Mouse (Mus musculus) frontal cortex, adult 2 months (tissue): ENCODE data around the gene Igf1r. TPM values are rescaled to one million over a fixed set of nuclear protein-coding genes. Genes with fewer than 3 reads are reported as not detected.

Source experiments
- DNase-seq, 2 experiments: peaks; one replicate each; pipeline ENCODE4 v3.0.0; 2022; ENCODE audit warnings: low spot score in 1 of 2; ENCODE audit errors: extremely low spot score in 1 of 2
- polyA plus RNA-seq: library from polyadenylated mRNA; depleted of rRNA; stranded (reverse); fragments of >200 nt; gene quantifications from 2 replicates; pipeline ENCODE4 v1.2.3, GENCODE M21; 2012; rRNA removed

Gene Igf1r
- 23.0 and 24.4 TPM in 2 replicates for polyA plus RNA-seq

GRCm38 (mm10) chr7:67952777-67953700, at the start of gene Igf1r:
Igf1r (plus strand) TSS chr7:67952827.
- no peak for DNase-seq

DNA sequence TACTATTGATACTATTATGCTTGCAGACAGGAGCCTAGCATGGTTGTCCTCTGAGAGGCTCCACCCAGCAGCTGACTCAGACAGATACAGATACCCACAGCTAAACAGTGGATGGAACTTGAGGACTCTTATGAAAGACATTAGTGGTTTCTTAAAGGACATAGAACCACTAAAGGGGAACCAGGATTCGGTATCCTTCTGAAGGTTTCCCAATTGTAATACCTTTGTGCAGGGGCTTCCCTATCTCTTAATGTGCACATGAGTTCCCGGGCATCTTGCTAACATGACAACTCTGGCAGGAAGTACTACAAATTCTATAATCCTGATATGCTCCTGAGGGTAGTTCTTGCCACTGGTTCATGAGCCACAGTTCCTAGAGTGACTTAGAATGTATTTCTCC, 46.3 kb upstream of the Igf1r start:
- DNase-seq, result no peak

DNA sequence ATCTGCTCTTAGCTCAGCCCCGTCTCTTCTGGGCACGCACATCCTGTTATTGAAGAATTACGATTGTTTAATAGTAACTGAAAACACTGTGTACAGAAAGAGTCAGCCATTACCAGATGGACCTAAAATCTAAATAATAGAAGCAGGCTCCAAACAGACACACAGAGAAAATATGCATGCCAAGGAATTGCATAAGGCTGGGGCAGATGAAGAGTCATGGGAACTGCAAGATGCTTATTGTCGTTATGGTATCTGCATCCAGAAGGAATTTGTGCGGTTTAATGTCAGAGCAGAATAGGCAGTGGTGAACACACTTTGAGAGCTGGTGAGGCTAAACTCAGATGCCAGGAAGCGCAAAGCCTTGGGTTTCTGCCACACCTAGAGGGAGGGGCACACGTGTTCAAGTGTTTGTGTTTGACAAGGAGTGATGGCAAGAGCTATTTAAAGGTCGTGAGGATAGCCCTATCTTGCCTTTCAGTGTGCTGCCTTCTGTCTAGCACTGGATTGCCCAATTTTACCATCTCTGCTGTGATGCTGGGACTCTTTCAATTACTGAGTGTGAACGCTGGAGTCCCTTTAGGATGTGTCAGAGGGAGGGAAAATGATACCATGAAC, 44.7 kb upstream of the Igf1r start:
- DNase-seq, result no peak

DNA sequence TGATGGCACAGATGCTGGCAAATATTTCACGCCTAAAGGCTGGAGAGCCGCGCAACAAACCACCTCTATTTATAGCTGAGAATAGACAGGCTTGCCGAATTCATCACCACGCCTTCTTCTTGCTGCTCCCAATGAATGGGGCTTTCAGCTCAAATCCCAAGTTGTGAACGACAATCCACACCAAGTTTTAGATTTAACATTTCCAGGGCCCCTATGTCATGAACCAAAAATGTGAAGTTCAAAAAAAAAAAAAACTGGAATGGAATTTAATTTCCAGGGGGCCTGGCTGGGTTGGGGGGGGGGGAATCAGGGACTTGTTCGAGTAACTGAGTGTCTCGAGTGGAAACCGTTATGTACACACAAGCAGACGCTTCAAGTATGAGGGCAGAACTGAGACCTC, 42.1 kb upstream of the Igf1r start:
- peak in 1 of 2 experiments; percentile 23 for DNase-seq

DNA sequence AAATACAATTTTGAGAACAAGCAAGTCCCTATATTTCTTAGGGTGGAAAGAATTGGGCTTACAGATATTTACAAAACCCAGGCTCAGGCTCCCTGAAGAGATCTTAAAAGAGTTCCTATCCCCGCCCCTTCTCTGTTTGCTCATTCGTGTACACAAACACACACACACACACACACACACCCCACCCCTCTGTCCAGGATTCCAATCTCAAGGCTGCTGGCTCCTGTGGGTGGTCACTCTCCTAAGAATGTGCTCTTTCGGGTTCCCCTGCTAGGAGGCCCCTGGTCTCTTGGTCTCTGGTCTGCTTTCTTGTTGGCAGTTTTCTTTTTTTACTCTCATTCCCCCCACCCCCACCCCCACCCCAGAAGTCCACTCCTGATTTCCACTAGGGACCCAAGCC, 41.7 kb upstream of the Igf1r start:
- no peak for DNase-seq

GRCm38 (mm10) chr7:67911841-67912240, 40.8 kb upstream of the Igf1r start:
- DNase-seq, result no peak

DNA sequence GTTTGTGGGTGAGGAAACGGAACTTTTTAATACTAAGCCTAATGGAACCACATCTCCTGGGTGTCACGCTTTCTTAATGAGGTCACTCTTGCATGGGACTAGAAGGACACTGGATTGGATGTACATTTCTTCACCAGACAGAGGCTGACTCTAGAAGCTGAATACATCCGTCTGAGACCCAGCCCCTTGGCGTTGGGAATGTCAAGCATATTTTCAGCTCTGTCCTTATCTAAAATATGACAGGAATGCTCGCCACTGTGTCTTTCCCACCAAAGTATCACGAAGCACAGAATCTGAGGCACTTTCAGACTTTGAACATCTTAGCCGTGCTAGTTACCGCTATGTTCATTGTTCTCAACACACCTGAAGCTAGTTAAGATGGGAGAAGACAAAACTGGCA, 35.7 kb upstream of the Igf1r start:
- no peak for DNase-seq

DNA sequence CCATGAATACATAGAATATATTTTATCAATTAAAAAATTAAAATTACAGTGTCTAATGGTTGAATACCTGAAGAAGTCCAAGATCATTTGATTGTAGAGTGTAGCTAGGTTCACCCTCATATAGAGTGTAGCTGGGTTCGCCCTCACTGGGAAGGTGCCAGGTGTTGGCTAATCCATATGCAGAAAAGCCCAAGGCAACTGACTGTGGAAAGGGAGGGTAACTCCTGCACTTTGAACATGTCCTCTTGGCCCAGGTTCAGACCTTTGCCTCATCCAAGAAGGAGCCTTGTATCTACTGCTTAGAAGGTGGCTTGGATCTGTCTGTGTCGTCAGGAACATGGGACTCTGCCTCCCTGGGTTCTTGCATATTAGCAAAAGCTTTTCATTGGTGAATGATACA, 34.9 kb upstream of the Igf1r start:
- DNase-seq, result no peak

- no peak for DNase-seq
Measured at GRCm38 (mm10) chr7:67919467-67919866, 33.2 kb upstream of the Igf1r start.

DNA sequence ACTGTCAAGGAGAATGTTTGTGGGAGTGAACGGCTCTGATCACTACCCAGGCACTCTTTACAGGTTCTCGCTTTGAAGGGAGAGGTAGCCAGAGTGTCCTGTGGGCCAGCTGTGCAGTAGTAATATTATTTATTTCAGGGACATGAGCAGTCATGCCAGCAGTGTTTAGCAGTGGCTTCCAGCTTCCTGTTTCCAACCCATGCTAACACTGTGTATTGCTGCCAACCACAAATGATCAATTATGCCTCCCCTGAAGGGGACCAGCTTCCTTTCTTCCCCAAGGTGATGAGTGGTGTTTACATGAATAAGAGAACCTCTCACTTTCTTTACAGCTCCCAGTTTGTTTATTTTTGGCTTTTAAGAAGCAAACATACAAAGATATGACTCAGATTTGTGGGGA, 28.4 kb upstream of the Igf1r start:
- DNase-seq, result no peak

GRCm38 (mm10) chr7:67930132-67930531, 22.5 kb upstream of the Igf1r start:
- DNase-seq, result no peak

GRCm38 (mm10) chr7:67936801-67937200, 15.8 kb upstream of the Igf1r start:
- no peak for DNase-seq

- no peak for DNase-seq
Measured at GRCm38 (mm10) chr7:67943805-67944204, 8.8 kb upstream of the Igf1r start.

DNA sequence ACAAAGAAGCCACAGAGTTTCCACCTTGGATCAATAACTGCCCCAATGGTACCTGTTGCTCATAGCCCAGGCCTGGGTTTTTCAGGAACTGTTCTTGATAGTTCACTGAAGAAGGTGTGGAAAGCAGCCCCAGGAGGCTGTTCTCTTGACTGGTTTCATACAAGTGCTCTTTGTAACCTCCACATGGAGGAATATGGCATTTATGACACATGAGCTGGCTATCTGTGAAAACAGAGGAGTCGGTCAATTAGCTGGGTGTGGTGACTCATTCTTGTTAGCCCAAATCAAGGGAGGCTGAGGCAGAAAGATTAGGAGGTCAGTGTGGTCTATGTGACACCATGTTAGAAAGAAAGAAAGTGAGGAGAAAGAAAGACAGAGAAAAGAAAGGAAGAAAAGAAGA, 5.7 kb upstream of the Igf1r start:
- no peak for DNase-seq

- no peak for DNase-seq
Measured at GRCm38 (mm10) chr7:67950346-67950814, 2.2 kb upstream of the Igf1r start.

GRCm38 (mm10) chr7:67950815-67951531, 1.7 kb upstream of the Igf1r start:
- DNase-seq, result peak; percentile 56 to 85

GRCm38 (mm10) chr7:67951532-67952035, 1.0 kb upstream of the Igf1r start:
- DNase-seq, result peak; percentile 81 to 93

DNA sequence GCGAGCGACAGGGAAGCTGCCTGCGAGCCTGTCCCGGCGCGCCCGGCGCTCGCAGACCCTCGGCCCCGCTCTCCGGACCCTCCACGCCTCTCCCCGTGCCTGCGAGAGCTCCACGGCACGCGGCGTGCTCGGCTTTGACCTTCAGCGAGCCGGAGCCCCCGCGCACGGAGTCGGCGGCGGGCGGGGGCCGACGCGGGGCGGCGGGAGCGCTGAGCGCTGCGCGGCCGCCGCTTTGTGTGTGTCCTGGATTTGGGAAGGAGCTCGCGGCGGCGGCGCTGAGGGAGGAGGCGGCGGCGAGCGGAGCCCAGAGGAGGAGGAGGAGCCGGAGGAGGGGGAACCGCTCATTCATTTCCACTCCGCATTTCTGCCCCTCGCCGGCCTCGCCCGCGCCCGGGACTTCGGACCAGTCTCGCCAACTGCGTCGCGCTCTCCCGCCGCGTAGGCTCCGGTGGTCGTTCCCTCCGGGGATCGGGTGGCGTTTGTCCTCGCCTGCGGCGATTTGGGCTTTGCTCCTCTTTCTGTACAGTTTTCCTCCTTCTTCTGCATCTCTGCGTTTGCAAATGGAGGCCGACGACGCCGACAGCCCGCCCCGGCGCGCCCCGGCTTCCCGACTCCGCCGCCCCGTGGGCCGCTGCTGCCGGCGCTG, 468 bp upstream of the Igf1r start:
- DNase-seq, result peak in 1 of 2 experiments; percentile 74

GRCm38 (mm10) chr7:67953764-67954242, 1.2 kb downstream of the Igf1r start:
- DNase-seq, result no peak

- DNase-seq, result no peak
Measured at GRCm38 (mm10) chr7:67954591-67955185, 2.1 kb downstream of the Igf1r start.
